Mouse (Mus musculus): ENCODE data around the gene Greb1. TPM values are rescaled to one million over a fixed set of nuclear protein-coding genes. Genes with fewer than 3 reads are reported as not detected.

Greb1 gene
- polyA plus RNA-seq, 1 experiment = 1.4 TPM

- 3% methylated on average over 58 of the region's 58 CpGs for WGBS
- Histone ChIP-seq H3K4me1 (ENCODE audit: control insufficient read depth, insufficient read depth, low read length) (no peaks in the 10 kb centered on the region), H3K27ac (ENCODE audit: insufficient read depth, low read length) (no peak within 1 kb of the TSS), H3K4me3 (replicated peaks; ENCODE audit: insufficient read depth, low read depth, low read length) (peak within 1 kb of the TSS; percentile 28), H3K27me3 (ENCODE audit: control insufficient read depth, insufficient read depth, low read length) (no peaks in the 10 kb centered on the region)
- peak; percentile 45 for DNase-seq
- no peak for TF ChIP-seq POLR2A (IDR thresholded peaks at IDR 0.05; ENCODE audit: borderline replicate concordance, insufficient read depth, low read length)
- no peak for TF ChIP-seq CTCF (IDR thresholded peaks at IDR 0.05; ENCODE audit: borderline replicate concordance, insufficient read depth, low read depth, low read length)
Measured at GRCm38 (mm10) chr12:16653332-16654093, 147.2 kb downstream of the Greb1 start, which contains the start of gene Ntsr2. TSS of gene Ntsr2 (plus strand) at chr12:16653382.

DNA sequence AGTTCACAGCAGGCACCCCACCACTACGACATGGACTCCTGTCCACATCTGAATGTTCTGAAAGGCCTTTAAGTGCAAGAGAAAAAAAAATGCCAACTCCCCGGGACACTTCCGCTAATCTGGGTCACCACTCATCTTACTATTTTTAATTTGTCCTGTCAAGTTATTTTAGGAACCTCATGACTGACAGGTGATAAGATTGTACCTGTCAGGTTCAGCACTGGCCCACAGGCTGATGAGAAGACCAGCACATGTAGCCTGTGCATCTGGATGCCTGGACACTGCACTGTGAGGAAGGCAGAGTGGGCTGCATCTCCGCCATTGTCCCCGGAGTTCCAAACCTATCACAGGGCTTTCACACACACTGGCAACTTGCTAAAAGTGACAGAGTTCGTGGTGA, 150.9 kb downstream of the Greb1 start:
- H3K27ac ChIP-seq (ENCODE audit: insufficient read depth, low read length) = no peak overlapping the region
- no peaks in the 10 kb centered on the region; the same call in 1 of the 2 replicates for H3K27me3 ChIP-seq (ENCODE audit: control insufficient read depth, insufficient read depth, low read length)
- WGBS = 75% methylated on average over 6 of the region's 6 CpGs
- no peak for DNase-seq
- no peak overlapping the region for H3K4me3 ChIP-seq (replicated peaks; ENCODE audit: insufficient read depth, low read depth, low read length)
- H3K4me1 ChIP-seq (ENCODE audit: control insufficient read depth, insufficient read depth, low read length) = no peaks in the 10 kb centered on the region
- no peak for TF ChIP-seq CTCF (IDR thresholded peaks at IDR 0.05; ENCODE audit: borderline replicate concordance, insufficient read depth, low read depth, low read length)
- no peak for TF ChIP-seq POLR2A (IDR thresholded peaks at IDR 0.05; ENCODE audit: borderline replicate concordance, insufficient read depth, low read length)

GRCm38 (mm10) chr12:16648273-16648672, 152.4 kb downstream of the Greb1 start:
- TF ChIP-seq POLR2A (IDR thresholded peaks at IDR 0.05; ENCODE audit: borderline replicate concordance, insufficient read depth, low read length) (no peak), CTCF (IDR thresholded peaks at IDR 0.05; ENCODE audit: borderline replicate concordance, insufficient read depth, low read depth, low read length) (no peak)
- 95% methylated on average over 6 of the region's 6 CpGs for WGBS
- Histone ChIP-seq H3K27ac (ENCODE audit: insufficient read depth, low read length) (no peak overlapping the region), H3K4me1 (ENCODE audit: control insufficient read depth, insufficient read depth, low read length) (no peaks in the 10 kb centered on the region; the same call in 1 of the 2 replicates), H3K27me3 (ENCODE audit: control insufficient read depth, insufficient read depth, low read length) (no peaks in the 10 kb centered on the region; the same call in 1 of the 2 replicates), H3K4me3 (replicated peaks; ENCODE audit: insufficient read depth, low read depth, low read length) (no peak overlapping the region)
- DNase-seq = no peak

GRCm38 (mm10) chr12:16646780-16647409, 153.8 kb downstream of the Greb1 start:
- TF ChIP-seq POLR2A (IDR thresholded peaks at IDR 0.05; ENCODE audit: borderline replicate concordance, insufficient read depth, low read length) (no peak), CTCF (IDR thresholded peaks at IDR 0.05; ENCODE audit: borderline replicate concordance, insufficient read depth, low read depth, low read length) (no peak)
- 24% methylated on average over 9 of the region's 9 CpGs for WGBS
- H3K4me3 ChIP-seq (replicated peaks; ENCODE audit: insufficient read depth, low read depth, low read length) = no peak overlapping the region
- no peak overlapping the region for H3K27ac ChIP-seq (ENCODE audit: insufficient read depth, low read length)
- no peaks in the 10 kb centered on the region; the same call in 1 of the 2 replicates for H3K4me1 ChIP-seq (ENCODE audit: control insufficient read depth, insufficient read depth, low read length)
- DNase-seq = no peak
- H3K27me3 ChIP-seq (ENCODE audit: control insufficient read depth, insufficient read depth, low read length) = no peaks in the 10 kb centered on the region; the same call in 1 of the 2 replicates

DNA sequence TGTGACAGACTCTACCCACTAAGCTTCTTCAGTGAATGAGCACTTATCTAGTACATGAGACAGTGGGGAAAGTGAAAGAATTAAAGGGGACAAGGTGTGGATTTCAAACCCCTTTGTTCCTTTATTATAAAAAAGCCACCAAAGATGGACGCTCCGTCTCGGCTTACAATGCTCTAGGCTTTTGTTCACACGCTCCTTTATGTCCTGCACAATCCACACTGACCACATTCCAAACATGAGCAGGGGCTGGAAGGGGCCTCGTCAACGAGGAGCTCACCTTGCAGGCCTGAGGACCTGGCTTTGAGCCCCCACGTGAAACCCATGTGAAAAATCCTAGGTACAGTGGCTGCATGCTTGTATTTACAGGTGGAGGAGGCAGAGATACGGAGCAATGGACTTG, 156.0 kb downstream of the Greb1 start:
- no peak for DNase-seq
- Histone ChIP-seq H3K4me3 (replicated peaks; ENCODE audit: insufficient read depth, low read depth, low read length) (no peak overlapping the region), H3K27me3 (ENCODE audit: control insufficient read depth, insufficient read depth, low read length) (no peaks in the 10 kb centered on the region; the same call in 1 of the 2 replicates), H3K27ac (ENCODE audit: insufficient read depth, low read length) (no peak overlapping the region), H3K4me1 (ENCODE audit: control insufficient read depth, insufficient read depth, low read length) (no peaks in the 10 kb centered on the region; the same call in 1 of the 2 replicates)
- WGBS = 86% methylated on average over 8 of the region's 8 CpGs
- TF ChIP-seq POLR2A (IDR thresholded peaks at IDR 0.05; ENCODE audit: borderline replicate concordance, insufficient read depth, low read length) = no peak

- H3K27me3 ChIP-seq (ENCODE audit: control insufficient read depth, insufficient read depth, low read length) = no peaks in the 10 kb centered on the region; the same call in 1 of the 2 replicates
- 24% methylated on average over 12 of the region's 12 CpGs for WGBS
- no peak overlapping the region for H3K27ac ChIP-seq (ENCODE audit: insufficient read depth, low read length)
- TF ChIP-seq CTCF (IDR thresholded peaks at IDR 0.05; ENCODE audit: borderline replicate concordance, insufficient read depth, low read depth, low read length) = no peak
- TF ChIP-seq POLR2A (IDR thresholded peaks at IDR 0.05; ENCODE audit: borderline replicate concordance, insufficient read depth, low read length) = no peak
- H3K4me1 ChIP-seq (ENCODE audit: control insufficient read depth, insufficient read depth, low read length) = no peaks in the 10 kb centered on the region; the same call in 1 of the 2 replicates
- H3K4me3 ChIP-seq (replicated peaks; ENCODE audit: insufficient read depth, low read depth, low read length) = no peak overlapping the region
- peak in 1 of 2 experiments; percentile 22 for DNase-seq
Measured at GRCm38 (mm10) chr12:16643508-16644345, 157.0 kb downstream of the Greb1 start.

GRCm38 (mm10) chr12:16642000-16642399, 158.7 kb downstream of the Greb1 start:
- TF ChIP-seq POLR2A (IDR thresholded peaks at IDR 0.05; ENCODE audit: borderline replicate concordance, insufficient read depth, low read length) (no peak), CTCF (IDR thresholded peaks at IDR 0.05; ENCODE audit: borderline replicate concordance, insufficient read depth, low read depth, low read length) (peak; percentile 30; the same call in 1 of the 2 replicates)
- no peak overlapping the region for H3K27ac ChIP-seq (ENCODE audit: insufficient read depth, low read length)
- no peaks in the 10 kb centered on the region; the same call in 1 of the 2 replicates for H3K4me1 ChIP-seq (ENCODE audit: control insufficient read depth, insufficient read depth, low read length)
- H3K4me3 ChIP-seq (replicated peaks; ENCODE audit: insufficient read depth, low read depth, low read length) = no peak overlapping the region
- H3K27me3 ChIP-seq (ENCODE audit: control insufficient read depth, insufficient read depth, low read length) = no peaks in the 10 kb centered on the region; the same call in 1 of the 2 replicates
- 69% methylated on average over 5 of the region's 5 CpGs for WGBS
- no peak for DNase-seq
